Mouse (Mus musculus): ENCODE measurements around the gene Prdx5.

GRCm38 (mm10) chr19:6903031-6903430, 6.9 kb downstream of the Prdx5 start:
- TF ChIP-seq POLR2A (IDR thresholded peaks at IDR 0.05; ENCODE audit: extremely low read depth, insufficient read depth, low read length) (no peak), CTCF (IDR thresholded peaks at IDR 0.05; ENCODE audit: extremely low read depth, insufficient read depth, low read length) (no peak)
